Comparison of ENCODE assay signal across 9 mouse cellular contexts in genomic region chr16:87784405-87784994, GRCm38 (mm10).
DNase-seq lines count a peak whose midpoint lies in the region; ATAC-seq and TF ChIP-seq lines count a peak whose summit lies in the region.
"Had no signal": no experiment of that assay in that cellular context is flagged by ENCODE, and none has a peak within 500 bp of the region (broad histone marks: within the 10 kb centered on the region; RNA-seq: fewer than 3 reads in every experiment).

No protein-coding gene starts in this region.

- peak; percentile 36; the same call in 1 of the 2 replicates for ATAC-seq in midbrain, embryonic 11.5 days (ENCODE audit: low FRiP score)
- no peak for ATAC-seq in midbrain, embryonic 15.5 days (replicated peaks)
- ATAC-seq in heart, embryonic 11.5 days (replicated peaks; ENCODE audit: insufficient number of reproducible peaks, low FRiP score, low TSS enrichment) = peak; percentile 64; the same call in 1 of the 2 replicates
- ATAC-seq in kidney, postnatal 0 days (replicated peaks; ENCODE audit: low FRiP score, low read depth) = peak; percentile 77
- ATAC-seq in stomach, postnatal 0 days (ENCODE audit: low FRiP score, low TSS enrichment) = peak; percentile 92

- no peaks in the 10 kb centered on the region for H3K9me3 ChIP-seq in midbrain, embryonic 11.5 days (ENCODE audit: control insufficient read depth, low read length)
- H3K9me3 ChIP-seq in midbrain, embryonic 15.5 days = no peaks in the 10 kb centered on the region
- no peaks in the 10 kb centered on the region for H3K9me3 ChIP-seq in heart, embryonic 11.5 days (replicated peaks; ENCODE audit: control insufficient read depth, low read length)
- no peaks in the 10 kb centered on the region for H3K9me3 ChIP-seq in kidney, postnatal 0 days (replicated peaks; ENCODE audit: low read length)
- H3K9me3 ChIP-seq in stomach, postnatal 0 days (ENCODE audit: control insufficient read depth, low read length) = no peaks in the 10 kb centered on the region
- H3K9me3 ChIP-seq: limb, embryonic 12.5 days had no signal

- TF ChIP-seq CTCF in kidney, postnatal 0 days (IDR thresholded peaks at IDR 0.05; ENCODE audit: low read depth) = no peak
- no peak for TF ChIP-seq CTCF in stomach, postnatal 0 days (IDR thresholded peaks at IDR 0.05; ENCODE audit: low read depth)

- WGBS in midbrain, embryonic 11.5 days = 56% methylated on average over 13 of the region's 13 CpGs
- WGBS in midbrain, embryonic 15.5 days = 55% methylated on average over 13 of the region's 13 CpGs
- 40% methylated on average over 13 of the region's 13 CpGs for WGBS in heart, embryonic 11.5 days (ENCODE audit: insufficient replicate concordance)
- 35% methylated on average over 13 of the region's 13 CpGs for WGBS in kidney, postnatal 0 days
- WGBS in stomach, postnatal 0 days = 37% methylated on average over 13 of the region's 13 CpGs

- no peak for TF ChIP-seq EP300 in stomach, postnatal 0 days (optimal IDR thresholded peaks at IDR 0.05)

- H3K36me3 ChIP-seq in midbrain, embryonic 11.5 days (ENCODE audit: control insufficient read depth, insufficient read depth, low read length) = no peaks in the 10 kb centered on the region
- no peaks in the 10 kb centered on the region for H3K36me3 ChIP-seq in midbrain, embryonic 15.5 days (replicated peaks)
- H3K36me3 ChIP-seq in heart, embryonic 11.5 days (ENCODE audit: control insufficient read depth, insufficient read depth, low read length) = no peaks in the 10 kb centered on the region
- H3K36me3 ChIP-seq in kidney, postnatal 0 days (ENCODE audit: insufficient read depth, low read length) = no peaks in the 10 kb centered on the region
- H3K36me3 ChIP-seq in stomach, postnatal 0 days (ENCODE audit: control insufficient read depth, insufficient read depth, low read length) = no peaks in the 10 kb centered on the region
- H3K36me3 ChIP-seq: limb, embryonic 12.5 days had no signal

- H3K27me3 ChIP-seq in midbrain, embryonic 11.5 days (ENCODE audit: control insufficient read depth, insufficient read depth, low read length) = no peaks in the 10 kb centered on the region
- H3K27me3 ChIP-seq in midbrain, embryonic 15.5 days (replicated peaks) = no peaks in the 10 kb centered on the region
- H3K27me3 ChIP-seq in heart, embryonic 11.5 days (ENCODE audit: control insufficient read depth, insufficient read depth, low read length) = no peaks in the 10 kb centered on the region
- H3K27me3 ChIP-seq in kidney, postnatal 0 days (ENCODE audit: insufficient read depth, low read length) = no peaks in the 10 kb centered on the region
- no peaks in the 10 kb centered on the region for H3K27me3 ChIP-seq in stomach, postnatal 0 days (ENCODE audit: control insufficient read depth, insufficient read depth, low read length)
- H3K27me3 ChIP-seq: limb, embryonic 12.5 days had no signal

- H3K27ac ChIP-seq in midbrain, embryonic 11.5 days (ENCODE audit: low read depth, low read length) = no peak overlapping the region
- H3K27ac ChIP-seq in midbrain, embryonic 15.5 days = no peak overlapping the region
- H3K27ac ChIP-seq in heart, embryonic 11.5 days (ENCODE audit: low read depth, low read length) = peak overlapping the region; percentile 29; the same call in 1 of the 2 replicates
- H3K27ac ChIP-seq in kidney, postnatal 0 days = peak overlapping the region; percentile 42; the same call in 1 of the 2 replicates
- no peak overlapping the region for H3K27ac ChIP-seq in stomach, postnatal 0 days (replicated peaks)
- H3K27ac ChIP-seq: limb, embryonic 12.5 days had no signal

- peak; percentile 83 for DNase-seq in midbrain, embryonic 11.5 days (ENCODE audit: low spot score, missing footprints)
- peak; percentile 48 for DNase-seq in kidney, postnatal 0 days (ENCODE audit: low spot score)
- peak; percentile 48 for DNase-seq in stomach, postnatal 0 days (ENCODE audit: low spot score)
- no peak for DNase-seq in spleen, postnatal 10 days (ENCODE audit: low spot score in 2 of 2)
- no peak for DNase-seq in B cell, adult 2 months
- DNase-seq in left cerebral cortex, adult 11 months (ENCODE audit: low spot score) = no peak

- no peak overlapping the region for H3K4me3 ChIP-seq in midbrain, embryonic 11.5 days (ENCODE audit: low read depth, low read length)
- H3K4me3 ChIP-seq in midbrain, embryonic 15.5 days = no peak overlapping the region
- H3K4me3 ChIP-seq in heart, embryonic 11.5 days (ENCODE audit: low read depth, low read length) = no peak overlapping the region
- H3K4me3 ChIP-seq in kidney, postnatal 0 days (replicated peaks; ENCODE audit: low read depth, low read length) = no peak overlapping the region
- H3K4me3 ChIP-seq in stomach, postnatal 0 days (ENCODE audit: low read depth, low read length) = no peak overlapping the region
- H3K4me3 ChIP-seq: limb, embryonic 12.5 days had no signal

- no peak overlapping the region for H3K9ac ChIP-seq in midbrain, embryonic 11.5 days (ENCODE audit: low read length)
- no peak overlapping the region for H3K9ac ChIP-seq in midbrain, embryonic 15.5 days
- no peak overlapping the region for H3K9ac ChIP-seq in heart, embryonic 11.5 days (ENCODE audit: low read depth, low read length)
- H3K9ac ChIP-seq in kidney, postnatal 0 days (ENCODE audit: low read depth, low read length) = no peak overlapping the region
- no peak overlapping the region for H3K9ac ChIP-seq in stomach, postnatal 0 days (ENCODE audit: low read length)
- H3K9ac ChIP-seq: limb, embryonic 12.5 days had no signal

- H3K4me1 ChIP-seq in midbrain, embryonic 11.5 days (ENCODE audit: control insufficient read depth, insufficient read depth, low read length) = no peaks in the 10 kb centered on the region
- H3K4me1 ChIP-seq in midbrain, embryonic 15.5 days = peaks cover 7% of the 10 kb centered on the region; the same call in 1 of the 2 replicates
- H3K4me1 ChIP-seq in heart, embryonic 11.5 days (ENCODE audit: control insufficient read depth, insufficient read depth, low read length) = 0 out of 2 replicates have a peak, but pooled peaks cover 8% of the 10 kb centered on the region
- H3K4me1 ChIP-seq in kidney, postnatal 0 days (replicated peaks; ENCODE audit: insufficient read depth, low read length) = 0 out of 2 replicates have a peak, but pooled peaks cover 3% of the 10 kb centered on the region
- H3K4me1 ChIP-seq in stomach, postnatal 0 days (replicated peaks; ENCODE audit: control insufficient read depth, insufficient read depth) = no peaks in the 10 kb centered on the region

- no peak overlapping the region for H3K4me2 ChIP-seq in midbrain, embryonic 11.5 days
- no peak overlapping the region for H3K4me2 ChIP-seq in midbrain, embryonic 15.5 days
- H3K4me2 ChIP-seq in heart, embryonic 11.5 days = peak overlapping the region; percentile 35
- H3K4me2 ChIP-seq in kidney, postnatal 0 days (ENCODE audit: low read length) = peak overlapping the region; percentile 30; the same call in 1 of the 2 replicates
- 0 out of 2 replicates have a peak overlapping the region, but pooled peaks have one; percentile 15 for H3K4me2 ChIP-seq in stomach, postnatal 0 days (replicated peaks; ENCODE audit: low read depth)
- H3K4me2 ChIP-seq: limb, embryonic 12.5 days had no signal

Comparison
In these comparisons a context has a peak if more than half of its experiments do, and no peak if none do; other contexts are left out.
1. DNase-seq: peak in midbrain, embryonic 11.5 days (single experiment), kidney, postnatal 0 days (single experiment) and stomach, postnatal 0 days (single experiment); none in spleen, postnatal 10 days (0 of 2), B cell, adult 2 months (0 of 2) and left cerebral cortex, adult 11 months (single experiment).
2. H3K27ac ChIP-seq: peak in heart, embryonic 11.5 days (single experiment) and kidney, postnatal 0 days (single experiment); none in midbrain, embryonic 11.5 days (single experiment), midbrain, embryonic 15.5 days (single experiment) and stomach, postnatal 0 days (single experiment).
3. H3K4me2 ChIP-seq: peak in heart, embryonic 11.5 days (single experiment), kidney, postnatal 0 days (single experiment) and stomach, postnatal 0 days (single experiment); none in midbrain, embryonic 11.5 days (single experiment) and midbrain, embryonic 15.5 days (single experiment).